Mouse (Mus musculus) Patski (cell line): Measurements from ENCODE around the gene Gm11492. TPM values are rescaled to one million over a fixed set of nuclear protein-coding genes. Genes with fewer than 3 reads are reported as not detected.

Source experiments
- ATAC-seq: fragments of 100-300 bp; one replicate; pipeline ENCODE4 v1.8.0; 2021
- CTCF ChIA-PET: fragments of 350-600 bp; sonication (Branson Sonifier 250); formaldehyde crosslinking; loops from one replicate; lab custom pipeline; 2022; ENCODE audit warnings: inconsistent platforms; lab: Charles Lee
- POLR2A ChIA-PET: fragments of 350-600 bp; sonication (Branson Sonifier 250); formaldehyde crosslinking; loops from one replicate; lab custom pipeline; 2022; ENCODE audit warnings: antibody characterized with exemption, inconsistent platforms; lab: Charles Lee
- DNase-seq: peaks from one replicate; pipeline ENCODE4 v3.0.0-alpha.2; 2011; ENCODE audit warnings: low read depth, low spot score
- H3K27me3 ChIP-seq: fragments of 371-371 bp; one replicate; pipeline ENCODE4 v1.5.1; 2021
- CTCF ChIP-seq: fragments of 100-300 bp; IDR thresholded peaks from one replicate; pipeline ENCODE4 v1.5.1; 2021
- in situ Hi-C: fragments of 300-500 bp; cut with MboI; formaldehyde crosslinking; loops from 3 replicates; pipeline ENCODE4 v1.11.1; 2018; ENCODE audit warnings: low pct_unique_long_range_greater_than_20kb, mixed read lengths
- polyA plus RNA-seq: library from polyadenylated mRNA; unstranded; gene quantifications from one replicate; pipeline ENCODE4 v1.2.3, GENCODE M21; 2021

Gene Gm11492
- polyA plus RNA-seq, 1 experiment from 2014 or later, result not detected

- CTCF ChIA-PET, result interaction anchor here (0.9 to 1.4 kb wide), 4 partner anchors 9 to 23 kb away, joined by 3 to 4 read pairs (median 3); no protein-coding TSS in a partner anchor
- no peak for DNase-seq
Observed at GRCm38 (mm10) chr11:87554386-87554785, 12.1 kb upstream of the Gm11492 start.

GRCm38 (mm10) chr11:87555106-87555703 is 11.2 kb upstream of the Gm11492 start:
- H3K27me3 ChIP-seq, result no peaks in the 10 kb centered on the region
- ATAC-seq, result peak; percentile 90
- DNase-seq, result no peak
- TF ChIP-seq CTCF, result no peak
- in situ Hi-C loops, result no loop called here
- ChIA-PET CTCF (interaction anchor here (0.9 to 1.4 kb wide), 2 partner anchors 17 to 18 kb away, joined by 3 to 4 read pairs; no protein-coding TSS in a partner anchor), POLR2A (interaction anchor here (0.7 to 0.9 kb wide), 2 partner anchors 22 to 38 kb away, joined by 3 to 5 read pairs; no protein-coding TSS in a partner anchor)

More at GRCm38 (mm10) chr11:87554386-87554785, 12.1 kb upstream of the Gm11492 start:
- in situ Hi-C loops, result no loop called here
- POLR2A ChIA-PET, result no interaction called here
- no peak for ATAC-seq
- H3K27me3 ChIP-seq, result no peaks in the 10 kb centered on the region
- no peak for TF ChIP-seq CTCF

GRCm38 (mm10) chr11:87561208-87561607 is 5.2 kb upstream of the Gm11492 start:
- no peaks in the 10 kb centered on the region for H3K27me3 ChIP-seq
- ATAC-seq (no peak), DNase-seq (no peak)
- CTCF ChIA-PET, result interaction anchor here (0.6 to 2.0 kb wide), 5 partner anchors 10 to 30 kb away, joined by 3 to 9 read pairs (median 6); no protein-coding TSS in a partner anchor
- in situ Hi-C loops, result no loop called here
- no peak for TF ChIP-seq CTCF
- POLR2A ChIA-PET, result interaction anchor here (1.0 kb wide), 1 partner anchor 9 kb away, joined by 4 read pairs; no protein-coding TSS in a partner anchor

GRCm38 (mm10) chr11:87568255-87568953 is 2.0 kb downstream of the Gm11492 start, which contains the start of gene Sept4:
TSS of gene Sept4 (plus strand) at chr11:87568903.
- TF ChIP-seq CTCF, result no peak
- no peak for DNase-seq
- in situ Hi-C loops, result no loop called here
- ChIA-PET CTCF (no interaction called here), POLR2A (no interaction called here)
- ATAC-seq, result no peak
- H3K27me3 ChIP-seq, result no peaks in the 10 kb centered on the region

GRCm38 (mm10) chr11:87570743-87571142 is 4.3 kb downstream of the Gm11492 start:
- H3K27me3 ChIP-seq, result no peaks in the 10 kb centered on the region
- TF ChIP-seq CTCF, result no peak
- in situ Hi-C loops, result no loop called here
- POLR2A ChIA-PET, result interaction anchor here (1.4 kb wide), 2 partner anchors 8 to 9 kb away, joined by 4 to 6 read pairs; no protein-coding TSS in a partner anchor
- peak; percentile 7 for ATAC-seq
- no peak for DNase-seq
- CTCF ChIA-PET, result interaction anchor here (1.0 to 2.5 kb wide), 3 partner anchors 9 to 19 kb away, joined by 4 to 10 read pairs (median 7); no protein-coding TSS in a partner anchor

GRCm38 (mm10) chr11:87571361-87571950 is 5.0 kb downstream of the Gm11492 start:
- DNase-seq, result no peak
- POLR2A ChIA-PET, result interaction anchor here (1.4 kb wide), 2 partner anchors 7 to 10 kb away, joined by 4 to 6 read pairs; no protein-coding TSS in a partner anchor

GRCm38 (mm10) chr11:87573751-87574150 is 7.3 kb downstream of the Gm11492 start:
- CTCF ChIA-PET, result interaction anchor here (0.9 to 2.3 kb wide), 2 partner anchors 12 to 20 kb away, joined by 3 to 9 read pairs; no protein-coding TSS in a partner anchor
- no peak for ATAC-seq

More at GRCm38 (mm10) chr11:87571361-87571950, 5.0 kb downstream of the Gm11492 start:
- in situ Hi-C loops, result no loop called here
- CTCF ChIA-PET, result interaction anchor here (1.0 to 2.5 kb wide), 3 partner anchors 10 to 18 kb away, joined by 4 to 10 read pairs (median 7); no protein-coding TSS in a partner anchor
- no peaks in the 10 kb centered on the region for H3K27me3 ChIP-seq
- no peak for TF ChIP-seq CTCF
- no peak for ATAC-seq

GRCm38 (mm10) chr11:87574520-87575180 is 8.2 kb downstream of the Gm11492 start:
- ChIA-PET POLR2A (no interaction called here), CTCF (interaction anchor here (1.2 to 2.3 kb wide), 2 partner anchors 9 to 13 kb away, joined by 4 to 9 read pairs; partner anchors contain the start of gene Gm11492)
- no peak for TF ChIP-seq CTCF
- DNase-seq (no peak), ATAC-seq (no peak)
- H3K27me3 ChIP-seq, result no peaks in the 10 kb centered on the region
- in situ Hi-C loops, result no loop called here

More at GRCm38 (mm10) chr11:87573751-87574150, 7.3 kb downstream of the Gm11492 start:
- H3K27me3 ChIP-seq, result no peaks in the 10 kb centered on the region
- no peak for TF ChIP-seq CTCF
- DNase-seq, result no peak
- POLR2A ChIA-PET, result no interaction called here
- in situ Hi-C loops, result no loop called here

GRCm38 (mm10) chr11:87577601-87578248 is 11.3 kb downstream of the Gm11492 start:
- ATAC-seq (peak; percentile 78), DNase-seq (peak; percentile 84)
- POLR2A ChIA-PET, result interaction anchor here (0.6 to 5.7 kb wide), 8 partner anchors 7 to 310 kb away, joined by 3 to 42 read pairs (median 4); partner anchors contain the start of gene Mtmr4
- in situ Hi-C loops, result no loop called here
- CTCF ChIA-PET, result interaction anchor here (1.1 to 1.8 kb wide), 6 partner anchors 11 to 148 kb away, joined by 3 to 7 read pairs (median 4); partner anchors contain the start of gene Gm11492
- no peaks in the 10 kb centered on the region for H3K27me3 ChIP-seq
- TF ChIP-seq CTCF, result no peak
